Mouse (Mus musculus) adrenal gland, postnatal 36 days (tissue): ENCODE measurements at regions not wholly inside any gene's neighbourhood (a gene's known extent, or its start where the extent isn't known, plus 50 kb on each side); places are given as distances from the start of the nearest gene placed in this dataset.

Experiments used
- DNase-seq, 2 experiments: peaks; one replicate each; pipeline ENCODE4 v3.0.0; 2021; ENCODE audit warnings: mixed read lengths in 1 of 2

DNA sequence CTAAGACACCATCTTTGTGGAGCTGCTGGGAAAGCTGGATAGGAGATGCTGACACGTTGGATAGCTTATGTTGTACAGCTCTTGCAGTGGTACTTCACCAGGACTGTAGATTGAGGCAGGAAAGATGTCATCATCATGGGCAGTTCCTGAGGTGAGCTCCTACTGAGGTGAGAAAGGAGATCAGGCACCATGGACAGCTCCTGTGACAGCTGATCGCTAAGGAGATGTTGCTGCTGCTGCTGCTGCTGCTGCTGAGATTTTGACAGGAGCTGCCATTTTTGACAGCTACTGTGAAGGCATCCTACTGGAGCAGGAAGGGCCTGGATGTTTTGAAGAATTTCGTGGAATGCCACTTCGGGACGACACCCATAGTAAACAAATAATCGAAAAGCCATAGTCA is 152.6 kb downstream of the Adam29 start:
- peak in 1 of 2 experiments; percentile 0 for DNase-seq

DNA sequence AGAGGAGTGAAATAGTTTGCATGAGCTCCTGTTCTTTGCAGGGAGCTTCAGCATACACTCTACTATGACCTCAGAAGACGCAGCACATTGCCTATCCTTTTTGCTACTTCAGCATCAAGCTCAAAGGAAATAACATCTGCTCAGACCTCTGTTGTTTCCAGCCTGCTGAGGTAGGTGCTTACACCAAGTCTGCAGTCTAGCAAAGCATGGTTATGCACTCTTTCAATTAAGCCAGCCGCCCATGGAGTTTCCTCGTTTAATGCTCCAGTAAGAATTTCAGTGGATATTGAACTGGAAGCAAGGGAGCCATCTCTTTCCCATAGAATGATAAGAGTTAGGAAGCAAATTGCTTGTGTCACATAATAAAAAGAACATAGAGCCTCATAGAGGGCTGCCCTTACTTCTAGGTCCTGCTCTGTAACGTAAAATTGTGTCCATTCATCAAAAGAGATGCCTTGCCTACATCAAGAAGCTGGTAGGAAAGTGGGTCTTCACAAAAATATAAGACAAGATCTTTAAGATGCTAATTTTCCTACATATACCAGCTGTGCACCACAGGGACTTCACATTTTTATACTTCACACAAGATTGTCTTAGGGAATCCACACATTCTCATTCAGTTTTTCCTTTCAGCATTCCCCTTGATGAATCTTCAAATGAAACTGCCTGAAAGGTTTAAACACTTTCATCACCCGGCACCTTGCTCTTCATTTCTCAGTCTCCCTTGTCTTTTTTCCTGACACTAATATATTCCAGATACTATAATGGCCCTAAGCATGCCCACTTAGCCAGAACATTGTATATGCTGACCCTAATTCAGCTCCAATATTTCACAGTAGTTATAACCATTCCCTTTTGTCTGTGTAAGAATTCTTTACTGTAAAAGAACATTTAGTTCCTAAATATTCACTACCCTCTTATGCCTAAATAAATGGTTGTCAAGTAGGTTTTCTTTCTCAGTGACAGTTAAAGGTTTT is 182.2 kb downstream of the Adam29 start:
- DNase-seq = no peak

GRCm38 (mm10) chr8:55691791-55692190 is 215.0 kb downstream of the Adam29 start:
- DNase-seq = no peak

DNA sequence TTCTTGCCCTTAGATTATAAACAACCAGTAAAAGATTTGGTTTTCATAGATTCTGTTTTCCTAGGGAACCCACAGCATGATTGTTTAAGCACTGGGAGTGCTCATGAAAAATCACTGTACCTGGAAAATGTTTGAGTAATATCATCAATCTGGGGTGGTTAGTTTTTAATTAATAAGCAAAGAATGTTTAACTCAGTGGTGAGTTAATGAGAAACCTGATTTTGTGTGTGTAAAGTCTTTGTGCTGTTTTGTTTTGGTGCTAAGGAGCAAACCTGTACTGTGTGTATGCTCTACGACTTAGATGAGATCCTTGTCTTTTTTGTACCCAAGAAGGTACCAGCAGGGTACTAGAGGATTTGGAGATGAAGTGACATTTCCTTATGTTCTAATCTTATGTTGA is 226.3 kb downstream of the Adam29 start:
- no peak for DNase-seq

DNA sequence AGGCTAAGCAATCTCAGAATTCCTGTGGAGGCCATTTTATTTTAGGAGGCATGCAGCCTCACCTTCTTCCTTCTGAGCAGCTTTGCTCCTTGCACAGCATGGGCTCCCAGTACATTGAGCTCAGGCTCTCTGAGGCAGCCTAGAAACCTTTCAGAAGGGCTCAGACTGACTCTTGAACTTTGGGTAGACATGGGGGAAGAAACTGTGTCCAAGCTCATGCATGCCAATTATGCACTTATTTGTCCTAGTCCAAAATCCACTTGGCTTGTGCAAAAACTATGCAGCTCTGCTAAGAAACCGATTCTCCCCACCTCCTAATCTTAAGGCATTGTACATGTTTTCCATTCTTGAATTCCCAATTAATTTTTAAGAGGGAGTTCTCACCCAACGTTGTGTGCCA is 268.0 kb downstream of the Adam29 start:
- no peak for DNase-seq

DNA sequence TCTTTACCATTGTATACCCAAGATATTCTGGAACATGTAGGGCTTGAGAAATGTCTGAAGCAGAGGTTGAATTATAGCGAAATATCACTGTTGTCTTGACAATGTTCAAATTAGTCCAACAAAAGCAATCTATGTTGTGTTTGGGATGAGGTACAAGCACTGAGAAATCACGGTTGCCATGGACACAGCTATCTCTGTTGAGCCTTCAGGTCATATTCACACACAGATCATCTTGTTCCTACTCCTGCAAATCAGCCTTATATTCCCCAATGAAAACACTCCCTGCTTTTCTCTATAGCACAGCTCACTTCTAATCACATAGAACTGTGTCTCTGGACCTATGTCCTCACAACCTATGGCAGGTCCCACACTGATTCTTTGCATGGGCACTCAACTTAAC is 284.3 kb downstream of the Adam29 start:
- DNase-seq = no peak
